Mouse (Mus musculus): Measurements from ENCODE around the gene Aqp12. TPM values are rescaled to one million over a fixed set of nuclear protein-coding genes. Genes with fewer than 3 reads are reported as not detected.
A peak's percentile ranks its signal among the peaks of the same experiment; 100 is the strongest.

Gene Aqp12
- polyA plus RNA-seq, 1 experiment from 2014 or later, result not detected

- Histone ChIP-seq H3K27me3 (ENCODE audit: insufficient read depth, low read length) (no peaks in the 10 kb centered on the region), H3K36me3 (ENCODE audit: insufficient read depth, low read length) (no peaks in the 10 kb centered on the region), H3K27ac (ENCODE audit: low read length) (no peak overlapping the region), H3K9me3 (ENCODE audit: low read length) (no peaks in the 10 kb centered on the region), H3K4me3 (ENCODE audit: low read length) (no peak overlapping the region), H3K9ac (replicated peaks; ENCODE audit: low read length) (no peak overlapping the region), H3K4me1 (ENCODE audit: insufficient read depth, low read length) (no peaks in the 10 kb centered on the region), H3K4me2 (replicated peaks; ENCODE audit: low read depth, low read length) (no peak overlapping the region)
- no peak for ATAC-seq (ENCODE audit: low FRiP score, low TSS enrichment)
- 70% methylated on average over 4 of the region's 4 CpGs for WGBS
These were observed 29.8 kb downstream of the Aqp12 start for GRCm38 (mm10) chr1:93035981-93036380.

GRCm38 (mm10) chr1:93046153-93046789 is 40.1 kb downstream of the Aqp12 start:
- no peaks in the 10 kb centered on the region for H3K36me3 ChIP-seq (ENCODE audit: insufficient read depth, low read length)
- no peaks in the 10 kb centered on the region for H3K9me3 ChIP-seq (ENCODE audit: low read length)
- H3K27ac ChIP-seq (ENCODE audit: low read length), result no peak overlapping the region
- H3K4me1 ChIP-seq (ENCODE audit: insufficient read depth, low read length), result peaks cover 4% of the 10 kb centered on the region; the same call in 1 of the 2 replicates
- H3K4me2 ChIP-seq (replicated peaks; ENCODE audit: low read depth, low read length), result no peak overlapping the region
- no peak for ATAC-seq (ENCODE audit: low FRiP score, low TSS enrichment)
- 86% methylated on average over 10 of the region's 10 CpGs for whole genome bisulfite sequencing
- H3K4me3 ChIP-seq (ENCODE audit: low read length), result no peak overlapping the region
- no peaks in the 10 kb centered on the region for H3K27me3 ChIP-seq (ENCODE audit: insufficient read depth, low read length)
- no peak overlapping the region for H3K9ac ChIP-seq (replicated peaks; ENCODE audit: low read length)

- no peak overlapping the region for H3K9ac ChIP-seq (replicated peaks; ENCODE audit: low read length)
- no peak for ATAC-seq (ENCODE audit: low FRiP score, low TSS enrichment)
- H3K4me3 ChIP-seq (ENCODE audit: low read length), result no peak overlapping the region
- H3K4me1 ChIP-seq (ENCODE audit: insufficient read depth, low read length), result peaks cover 4% of the 10 kb centered on the region
- H3K27ac ChIP-seq (ENCODE audit: low read length), result no peak overlapping the region
- H3K27me3 ChIP-seq (ENCODE audit: insufficient read depth, low read length), result no peaks in the 10 kb centered on the region
- WGBS, result 80% methylated on average over 3 of the region's 3 CpGs
- no peak overlapping the region for H3K4me2 ChIP-seq (replicated peaks; ENCODE audit: low read depth, low read length)
- H3K36me3 ChIP-seq (ENCODE audit: insufficient read depth, low read length), result no peaks in the 10 kb centered on the region
- no peaks in the 10 kb centered on the region for H3K9me3 ChIP-seq (ENCODE audit: low read length)
These were observed 43.9 kb downstream of the Aqp12 start for GRCm38 (mm10) chr1:93050071-93050470.

GRCm38 (mm10) chr1:93051124-93051833 is 45.1 kb downstream of the Aqp12 start:
- Histone ChIP-seq H3K4me3 (ENCODE audit: low read length) (no peak overlapping the region), H3K9ac (replicated peaks; ENCODE audit: low read length) (0 out of 2 replicates have a peak overlapping the region, but pooled peaks have one; percentile 1), H3K27ac (ENCODE audit: low read length) (no peak overlapping the region), H3K4me1 (ENCODE audit: insufficient read depth, low read length) (peaks cover 4% of the 10 kb centered on the region), H3K36me3 (ENCODE audit: insufficient read depth, low read length) (no peaks in the 10 kb centered on the region), H3K9me3 (ENCODE audit: low read length) (no peaks in the 10 kb centered on the region), H3K27me3 (ENCODE audit: insufficient read depth, low read length) (no peaks in the 10 kb centered on the region), H3K4me2 (replicated peaks; ENCODE audit: low read depth, low read length) (peak overlapping the region; percentile 51)
- peak; percentile 57 for ATAC-seq (ENCODE audit: low FRiP score, low TSS enrichment)
- WGBS, result 17% methylated on average over 18 of the region's 23 CpGs

Other genes with a start within 250 kb of the Aqp12 start
- 58.1 and 61.5 TPM in 2 replicates for gene Gpc1, start 174.7 kb upstream of the Aqp12 start, polyA plus RNA-seq (2015; fragmentation: Nextera tagmentation; extraction: Ambion mirVana)
- gene Ankmy1, start 103.4 kb upstream of the Aqp12 start, polyA plus RNA-seq (2015; fragmentation: Nextera tagmentation; extraction: Ambion mirVana), result 0.52 and 0.63 TPM in 2 replicates
- 12.3 and 13.9 TPM in 2 replicates for gene Dusp28, start 99.4 kb upstream of the Aqp12 start, polyA plus RNA-seq (2015; fragmentation: Nextera tagmentation; extraction: Ambion mirVana)
- 14.8 and 31.1 TPM in 2 replicates for gene Rnpepl1, start 95.6 kb upstream of the Aqp12 start, polyA plus RNA-seq (2015; fragmentation: Nextera tagmentation; extraction: Ambion mirVana)
- gene Capn10, start 72.0 kb upstream of the Aqp12 start, polyA plus RNA-seq (2015; fragmentation: Nextera tagmentation; extraction: Ambion mirVana), result 42.8 and 44.8 TPM in 2 replicates
- 0.50 and 0.62 TPM in 2 replicates for gene Gpr35, start 55.5 kb upstream of the Aqp12 start, polyA plus RNA-seq (2015; fragmentation: Nextera tagmentation; extraction: Ambion mirVana)
- gene Kif1a, start 95.6 kb downstream of the Aqp12 start, polyA plus RNA-seq (2015; fragmentation: Nextera tagmentation; extraction: Ambion mirVana), result 7.4 and 11.6 TPM in 2 replicates
- gene Agxt, start 128.9 kb downstream of the Aqp12 start, polyA plus RNA-seq (2015; fragmentation: Nextera tagmentation; extraction: Ambion mirVana), result 0.32 TPM in 1 of 2 replicates, not detected in the other
- 2.2 and 2.3 TPM in 2 replicates for gene 2310007B03Rik, start 154.6 kb downstream of the Aqp12 start, polyA plus RNA-seq (2015; fragmentation: Nextera tagmentation; extraction: Ambion mirVana)
- 0.22 and 0.34 TPM in 2 replicates for gene Crocc2, start 162.4 kb downstream of the Aqp12 start, polyA plus RNA-seq (2015; fragmentation: Nextera tagmentation; extraction: Ambion mirVana)
- 9.5 and 11.1 TPM in 2 replicates for gene Sned1, start 229.5 kb downstream of the Aqp12 start, polyA plus RNA-seq (2015; fragmentation: Nextera tagmentation; extraction: Ambion mirVana)

Measured in kidney, embryonic 16.5 days (tissue).